Mouse (Mus musculus) liver, embryonic 16.5 days (tissue): ENCODE data around the gene Kcne4. TPM values are rescaled to one million over a fixed set of nuclear protein-coding genes. Genes with fewer than 3 reads are reported as not detected.

Experiments used
- ATAC-seq: fragments of 200-750 bp; cut with Nextera tagmentation; 2 replicates; pipeline ENCODE4 v1.8.0; 2017; ENCODE audit warnings: low read depth, mild to moderate bottlenecking, moderate number of reproducible peaks, moderate library complexity
- H3K27ac ChIP-seq: fragments of 300-500 bp; sonication (generic); 2 replicates; pipeline ENCODE4 v1.5.1; 2014; ENCODE audit warnings: mild to moderate bottlenecking, low read length
- H3K27me3 ChIP-seq: fragments of 300-500 bp; sonication (generic); 2 replicates; pipeline ENCODE4 v1.6.1; 2014; ENCODE audit warnings: low read depth, low read length, mixed read lengths; ENCODE audit not compliant: control insufficient read depth, insufficient read depth
- H3K36me3 ChIP-seq: fragments of 300-500 bp; sonication (generic); 2 replicates; pipeline ENCODE4 v1.6.1; 2014; ENCODE audit warnings: mild to moderate bottlenecking; ENCODE audit not compliant: control insufficient read depth, insufficient read depth
- H3K4me1 ChIP-seq: fragments of 300-500 bp; sonication (generic); 2 replicates; pipeline ENCODE4 v1.6.1; 2014; ENCODE audit warnings: low read depth, low read length, mixed read lengths; ENCODE audit not compliant: control insufficient read depth
- H3K4me2 ChIP-seq: fragments of 300-500 bp; sonication (generic); 2 replicates; pipeline ENCODE4 v1.6.1; 2014; ENCODE audit warnings: low read depth, low read length, mixed read lengths
- H3K4me3 ChIP-seq: fragments of 300-500 bp; sonication (generic); 2 replicates; pipeline ENCODE4 v1.5.1; 2014; ENCODE audit warnings: low read depth, mild to moderate bottlenecking, low read length
- H3K9ac ChIP-seq: fragments of 300-500 bp; sonication (generic); 2 replicates; pipeline ENCODE4 v1.6.1; 2014; ENCODE audit warnings: low read depth, low read length
- H3K9me3 ChIP-seq: fragments of 300-500 bp; sonication (generic); replicated peaks from 2 replicates; pipeline ENCODE4 v1.6.1; 2016; ENCODE audit warnings: low read length; ENCODE audit not compliant: control insufficient read depth
- WGBS: fragments of 180-500 bp; shearing (Covaris S2); extraction: QIAGEN DNeasy Blood & Tissue Kit; methylation state at CpG from one replicate; pipeline ENCODE4 v1.1.7; 2014; ENCODE audit not compliant: insufficient replicate concordance; 5-methylcytosine and 5-hydroxymethylcytosine counted together
- polyA plus RNA-seq: library from polyadenylated mRNA; unstranded; fragments of >200 nt; fragmentation: Nextera tagmentation; extraction: Ambion mirVana; gene quantifications from 2 replicates; pipeline ENCODE4 v1.2.1, GENCODE M21; 2015

The Kcne4 gene
- polyA plus RNA-seq, 1 experiment from 2014 or later, result 0.32 TPM

GRCm38 (mm10) chr1:78864799-78865346 lies 48.3 kb downstream of the Kcne4 start:
- no peak for ATAC-seq
- Histone ChIP-seq H3K4me2 (no peak overlapping the region), H3K9me3 (no peaks in the 10 kb centered on the region), H3K4me1 (no peaks in the 10 kb centered on the region), H3K27me3 (no peaks in the 10 kb centered on the region), H3K9ac (no peak overlapping the region), H3K4me3 (no peak overlapping the region), H3K36me3 (no peaks in the 10 kb centered on the region), H3K27ac (no peak overlapping the region)
- WGBS, result 60% methylated on average over 4 of the region's 4 CpGs

- no peak for ATAC-seq
- Histone ChIP-seq H3K9me3 (no peaks in the 10 kb centered on the region), H3K4me1 (no peaks in the 10 kb centered on the region), H3K9ac (no peak overlapping the region), H3K4me2 (no peak overlapping the region), H3K27ac (no peak overlapping the region), H3K36me3 (no peaks in the 10 kb centered on the region), H3K4me3 (no peak overlapping the region), H3K27me3 (no peaks in the 10 kb centered on the region)
- 66% methylated on average over 5 of the region's 5 CpGs for WGBS
Observed at GRCm38 (mm10) chr1:78865991-78866390, 49.4 kb downstream of the Kcne4 start.

DNA sequence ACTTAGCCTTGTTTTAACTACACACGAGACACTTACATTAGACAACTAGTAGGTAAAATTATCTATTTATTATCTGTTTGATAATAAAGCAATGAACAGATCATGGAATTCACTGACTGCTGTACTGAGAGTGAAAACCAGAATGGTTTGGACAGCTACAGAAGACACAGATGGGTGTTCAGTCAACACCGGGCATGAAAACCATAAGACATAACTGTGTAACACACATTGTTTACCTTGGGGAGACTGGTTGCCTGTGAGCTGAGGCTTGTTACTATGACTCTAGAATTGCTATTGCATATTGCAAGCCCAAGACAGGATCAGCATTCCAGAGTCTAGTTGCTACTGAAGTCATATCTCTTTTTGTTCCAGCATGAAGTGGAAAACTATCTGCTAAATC lies 49.9 kb downstream of the Kcne4 start:
- ATAC-seq, result no peak
- no peak overlapping the region for H3K4me3 ChIP-seq
- no peaks in the 10 kb centered on the region for H3K27me3 ChIP-seq
- no peaks in the 10 kb centered on the region for H3K36me3 ChIP-seq
- H3K9ac ChIP-seq, result no peak overlapping the region
- H3K27ac ChIP-seq, result no peak overlapping the region
- no peaks in the 10 kb centered on the region for H3K4me1 ChIP-seq
- H3K9me3 ChIP-seq, result no peaks in the 10 kb centered on the region
- no peak overlapping the region for H3K4me2 ChIP-seq
- 67% methylated on average over 2 of the region's 2 CpGs for WGBS

Other genes with a start within 250 kb of the Kcne4 start
- gene Acsl3, start 158.9 kb upstream of the Kcne4 start, polyA plus RNA-seq, result 17.4 and 18.9 TPM in 2 replicates
- 0.63 and 0.64 TPM in 2 replicates for gene Utp14b, start 158.7 kb upstream of the Kcne4 start, polyA plus RNA-seq